Mouse (Mus musculus) MEL (cell line): ENCODE results near the gene Syt3. TPM values are rescaled to one million over a fixed set of nuclear protein-coding genes. Genes with fewer than 3 reads are reported as not detected.

Source experiments
- DNase-seq: peaks from one replicate; pipeline ENCODE4 v3.0.0; 2011; ENCODE audit warnings: low read depth, low spot score
- H3K27ac ChIP-seq: 2 replicates; pipeline ENCODE4 v1.5.1; 2012; ENCODE audit warnings: low read depth, mild to moderate bottlenecking, control low read depth, low read length, moderate library complexity; ENCODE audit not compliant: control insufficient read depth
- H3K27me3 ChIP-seq, 2 experiments: fragments of 150-350 bp in 1 of 2; sonication (generic) in 1 of 2; 2 replicates each; pipeline ENCODE4 v1.6.1; 2012; ENCODE audit warnings: low read length in 2 of 2, mild to moderate bottlenecking in 2 of 2, improper control_type of control experiment in 1 of 2, moderate library complexity in 1 of 2; ENCODE audit not compliant: insufficient read depth in 2 of 2, control insufficient read depth in 1 of 2
- H3K36me3 ChIP-seq, 2 experiments: 2 replicates each; pipeline ENCODE4 v1.6.1; 2012 to 2014; ENCODE audit warnings: low read length in 2 of 2, improper control_type of control experiment in 1 of 2, inconsistent platforms in 1 of 2, mild to moderate bottlenecking in 1 of 2; ENCODE audit not compliant: insufficient read depth in 2 of 2, control insufficient read depth in 1 of 2
- H3K4me1 ChIP-seq, 2 experiments: fragments of 150-350 bp in 1 of 2; sonication (generic) in 1 of 2; 2 replicates each; pipeline ENCODE4 v1.6.1; 2012; ENCODE audit warnings: low read length in 2 of 2, improper control_type of control experiment in 1 of 2, mild to moderate bottlenecking in 1 of 2; ENCODE audit not compliant: insufficient read depth in 2 of 2, control insufficient read depth in 1 of 2
- H3K4me3 ChIP-seq, 2 experiments: fragments of 150-350 bp in 1 of 2; sonication (generic) in 1 of 2; 2 replicates each; pipeline ENCODE4 v1.5.1; 2012; ENCODE audit warnings: low read depth in 2 of 2, low read length in 2 of 2, mild to moderate bottlenecking in 2 of 2, moderate library complexity in 2 of 2, control low read depth in 1 of 2, improper control_type of control experiment in 1 of 2; ENCODE audit not compliant: control insufficient read depth in 1 of 2, insufficient read depth in 1 of 2
- H3K79me2 ChIP-seq: 2 replicates; pipeline ENCODE4 v1.6.1; 2012; ENCODE audit warnings: mild to moderate bottlenecking, low read length, moderate library complexity; ENCODE audit not compliant: control insufficient read depth, poor library complexity, insufficient read depth
- H3K9ac ChIP-seq: 2 replicates; pipeline ENCODE4 v1.6.1; 2012; ENCODE audit warnings: low read depth, mild to moderate bottlenecking, control low read depth, low read length, moderate library complexity; ENCODE audit not compliant: control insufficient read depth, poor library complexity, severe bottlenecking
- H3K9me3 ChIP-seq: fragments of 150-350 bp; sonication (generic); replicated peaks from 2 replicates; pipeline ENCODE4 v1.6.1; 2012; ENCODE audit warnings: mild to moderate bottlenecking, low read length, improper control_type of control experiment, moderate library complexity; ENCODE audit not compliant: insufficient read depth
- BHLHE40 ChIP-seq: IDR thresholded peaks from 2 replicates; pipeline ENCODE4 v1.6.1; 2012; ENCODE audit warnings: low read depth, mild to moderate bottlenecking, inconsistent platforms, low read length, improper control_type of control experiment, borderline replicate concordance
- CHD2 ChIP-seq: IDR thresholded peaks from 2 replicates; pipeline ENCODE4 v1.6.1; 2011; ENCODE audit warnings: low read length, improper control_type of control experiment
- CTCF ChIP-seq, 3 experiments: IDR thresholded peaks in 2 of 3; conservative IDR thresholded peaks in 1 of 3; 2 replicates each; pipeline ENCODE4 v1.5.1; 2011 to 2012; ENCODE audit warnings: low read length in 3 of 3, low read depth in 2 of 3, mild to moderate bottlenecking in 2 of 3, improper control_type of control experiment in 1 of 3, inconsistent platforms in 1 of 3, mixed read lengths in 1 of 3, moderate library complexity in 1 of 3; ENCODE audit not compliant: control insufficient read depth in 1 of 3, insufficient read depth in 1 of 3, poor library complexity in 1 of 3, severe bottlenecking in 1 of 3
- ETS1 ChIP-seq: IDR thresholded peaks from 2 replicates; pipeline ENCODE4 v1.6.1; 2012; ENCODE audit warnings: low read depth, mild to moderate bottlenecking, inconsistent platforms, low read length, improper control_type of control experiment, moderate library complexity
- GABPA ChIP-seq: IDR thresholded peaks from 2 replicates; pipeline ENCODE4 v1.6.1; 2012; ENCODE audit warnings: low read depth, mild to moderate bottlenecking, inconsistent platforms, low read length, improper control_type of control experiment, moderate library complexity
- GATA1 ChIP-seq: IDR thresholded peaks from 2 replicates; pipeline ENCODE4 v1.6.1; 2011; ENCODE audit warnings: low read depth, low read length, improper control_type of control experiment
- JUND ChIP-seq: IDR thresholded peaks from 2 replicates; pipeline ENCODE4 v1.6.1; 2011; ENCODE audit warnings: low read depth, mild to moderate bottlenecking, improper control_type of control experiment, low read length
- MAFK ChIP-seq: IDR thresholded peaks from 2 replicates; pipeline ENCODE4 v1.6.1; 2011; ENCODE audit warnings: low read depth, mild to moderate bottlenecking, low read length, improper control_type of control experiment, borderline replicate concordance
- MAZ ChIP-seq: IDR thresholded peaks from 2 replicates; pipeline ENCODE4 v1.6.1; 2012; ENCODE audit warnings: low read depth, mild to moderate bottlenecking, inconsistent platforms, low read length, improper control_type of control experiment
- MXI1 ChIP-seq: IDR thresholded peaks from 2 replicates; pipeline ENCODE4 v1.6.1; 2011; ENCODE audit warnings: mild to moderate bottlenecking, low read depth, low read length, improper control_type of control experiment
- MYB ChIP-seq: IDR thresholded peaks from 2 replicates; pipeline ENCODE4 v1.6.1; 2011; ENCODE audit warnings: mild to moderate bottlenecking, low read depth, low read length, improper control_type of control experiment
- NELFE ChIP-seq: IDR thresholded peaks from 2 replicates; pipeline ENCODE4 v1.6.1; 2011; ENCODE audit warnings: low read depth, low read length, improper control_type of control experiment
- POLR2AphosphoS5 ChIP-seq: IDR thresholded peaks from 2 replicates; pipeline ENCODE4 v1.6.1; 2012; ENCODE audit warnings: low read depth, borderline replicate concordance, mild to moderate bottlenecking, inconsistent platforms, low read length, moderate library complexity, mixed read lengths
- RAD21 ChIP-seq: IDR thresholded peaks from 2 replicates; pipeline ENCODE4 v1.6.1; 2011; ENCODE audit warnings: mild to moderate bottlenecking, low read depth, low read length, improper control_type of control experiment
- SMC3 ChIP-seq: IDR thresholded peaks from 2 replicates; pipeline ENCODE4 v1.6.1; 2011; ENCODE audit warnings: low read depth, low read length, improper control_type of control experiment
- TAL1 ChIP-seq: IDR thresholded peaks from 2 replicates; pipeline ENCODE4 v1.6.1; 2012; ENCODE audit warnings: mild to moderate bottlenecking, inconsistent platforms, low read length, moderate library complexity, mixed read lengths
- TBP ChIP-seq: IDR thresholded peaks from 2 replicates; pipeline ENCODE4 v1.8.0; 2011; ENCODE audit warnings: low read depth, low read length, improper control_type of control experiment
- TCF12 ChIP-seq: IDR thresholded peaks from 2 replicates; pipeline ENCODE4 v1.6.1; 2014; ENCODE audit warnings: low read depth, mild to moderate bottlenecking, inconsistent platforms, low read length, improper control_type of control experiment, moderate library complexity
- USF1 ChIP-seq: IDR thresholded peaks from 2 replicates; pipeline ENCODE4 v1.6.1; 2014; ENCODE audit warnings: low read depth, mild to moderate bottlenecking, inconsistent platforms, low read length, improper control_type of control experiment, moderate library complexity
- ZC3H11A ChIP-seq: IDR thresholded peaks from 2 replicates; pipeline ENCODE4 v1.6.1; 2012; ENCODE audit warnings: low read depth, mild to moderate bottlenecking, inconsistent platforms, low read length, improper control_type of control experiment
- ZKSCAN1 ChIP-seq: IDR thresholded peaks from 2 replicates; pipeline ENCODE4 v1.6.1; 2012; ENCODE audit warnings: low read depth, mild to moderate bottlenecking, inconsistent platforms, low read length, improper control_type of control experiment, moderate library complexity
- ZNF384 ChIP-seq: IDR thresholded peaks from 2 replicates; pipeline ENCODE4 v1.6.1; 2012; ENCODE audit warnings: low read depth, mild to moderate bottlenecking, inconsistent platforms, low read length, improper control_type of control experiment
- polyA plus RNA-seq, 2 experiments: library from polyadenylated mRNA; stranded (reverse) in 1 of 2; unstranded in 1 of 2; fragments of >175 nt in 1 of 2; fragments of >200 nt in 1 of 2; gene quantifications; 2 replicates each; pipeline versions ENCODE4 v1.2.1 to v1.2.4; 2012; ENCODE audit warnings: low replicate concordance in 2 of 2, low read depth in 1 of 2; ENCODE audit not compliant: insufficient read length in 2 of 2, insufficient read depth in 1 of 2, missing spikeins in 1 of 2
- total RNA-seq: library from RNA; depleted of rRNA; stranded (reverse); fragments of 300-350 nt; gene quantifications from 2 replicates; pipeline ENCODE4 v1.2.3, GENCODE M21; 2012

Syt3 gene
- total and polyA plus RNA-seq, 3 experiments = 0.08 to 0.56 TPM; not detected in 1

DNA sequence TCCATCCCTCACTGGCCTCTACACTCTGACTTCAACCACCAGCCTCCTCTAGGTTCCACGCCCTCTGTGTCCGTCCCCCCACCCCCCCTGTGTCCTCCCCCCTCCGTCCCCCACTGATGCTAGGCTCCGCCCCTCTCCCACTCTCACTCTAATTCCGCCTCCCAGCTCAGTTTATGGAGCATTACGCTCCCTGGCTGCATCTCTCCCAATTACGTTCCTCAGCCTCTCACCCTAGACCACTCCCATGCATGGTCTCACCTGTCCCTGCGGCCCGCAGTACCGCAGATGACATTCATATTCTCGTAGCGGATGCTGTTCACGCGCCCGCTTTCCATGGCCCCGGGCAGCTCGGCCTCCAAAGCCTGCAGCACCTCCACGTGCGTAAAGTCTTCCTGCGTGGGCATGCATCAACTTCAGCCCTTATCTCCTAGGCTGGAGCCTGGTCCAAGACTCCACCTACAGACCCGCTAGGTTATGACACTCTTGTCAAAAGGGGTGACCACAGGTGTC is 23.1 kb upstream of the Syt3 start:
- TF ChIP-seq SMC3 = no peak
- no peak for TF ChIP-seq ETS1
- no peak for TF ChIP-seq RAD21
- TF ChIP-seq ZKSCAN1 = no peak
- TF ChIP-seq TBP = no peak
- no peak for TF ChIP-seq BHLHE40
- no peak for TF ChIP-seq MAZ
- no peak for TF ChIP-seq CTCF (IDR thresholded peaks at IDR 0.05 in 2 of 3, conservative IDR thresholded peaks at IDR 0.05 in 1 of 3; ENCODE audit: control insufficient read depth in 1 of 3, insufficient read depth in 1 of 3, low read depth in 2 of 3, low read length in 3 of 3, poor library complexity in 1 of 3, severe bottlenecking in 1 of 3)
- TF ChIP-seq ZNF384 = no peak
- no peak for TF ChIP-seq MAFK
- no peak for TF ChIP-seq ZC3H11A
- TF ChIP-seq NELFE = no peak
- no peak for TF ChIP-seq GABPA
- TF ChIP-seq USF1 = no peak
- TF ChIP-seq TAL1 = no peak
- TF ChIP-seq CHD2 = no peak
- TF ChIP-seq MYB = no peak
- no peak for TF ChIP-seq MXI1
- TF ChIP-seq JUND = no peak
- TF ChIP-seq GATA1 = no peak
- no peaks in the 10 kb centered on the region for H3K9me3 ChIP-seq

GRCm38 (mm10) chr7:44372678-44373077 is 11.2 kb upstream of the Syt3 start:
- no peaks in the 10 kb centered on the region; a peak in 1 of 4 replicates for H3K36me3 ChIP-seq
- H3K27me3 ChIP-seq = no peaks in the 10 kb centered on the region
- no peak for TF ChIP-seq BHLHE40
- TF ChIP-seq ZNF384 = no peak
- no peak for TF ChIP-seq POLR2AphosphoS5
- TF ChIP-seq TCF12 = no peak
- TF ChIP-seq, all 39 proteins: peak for 0
- Histone ChIP-seq H3K9me3 (no peaks in the 10 kb centered on the region), H3K4me3 (no peak overlapping the region), H3K79me2 (no peaks in the 10 kb centered on the region; the same call in 1 of the 2 replicates), H3K9ac (no peak overlapping the region), H3K4me1 (no peaks in the 10 kb centered on the region), H3K27ac (no peak overlapping the region)
- no peak for DNase-seq

More for the DNA sequence above, 23.1 kb upstream of the Syt3 start:
- Histone ChIP-seq H3K79me2 (no peaks in the 10 kb centered on the region), H3K27me3 (no peaks in the 10 kb centered on the region; a peak in 1 of 4 replicates), H3K4me1 (peaks cover 0 to 6% of the 10 kb centered on the region in 2 experiments; a peak in 1 of 4 replicates), H3K9ac (no peak overlapping the region), H3K4me3 (peak overlapping the region; percentile 53 to 54; a peak in 3 of 4 replicates), H3K36me3 (peaks cover 0 to 2% of the 10 kb centered on the region in 2 experiments; a peak in 1 of 4 replicates), H3K27ac (no peak overlapping the region)
- no peak for DNase-seq
